ENCODE assay signal across 27 mouse cellular contexts in the genomic region with DNA sequence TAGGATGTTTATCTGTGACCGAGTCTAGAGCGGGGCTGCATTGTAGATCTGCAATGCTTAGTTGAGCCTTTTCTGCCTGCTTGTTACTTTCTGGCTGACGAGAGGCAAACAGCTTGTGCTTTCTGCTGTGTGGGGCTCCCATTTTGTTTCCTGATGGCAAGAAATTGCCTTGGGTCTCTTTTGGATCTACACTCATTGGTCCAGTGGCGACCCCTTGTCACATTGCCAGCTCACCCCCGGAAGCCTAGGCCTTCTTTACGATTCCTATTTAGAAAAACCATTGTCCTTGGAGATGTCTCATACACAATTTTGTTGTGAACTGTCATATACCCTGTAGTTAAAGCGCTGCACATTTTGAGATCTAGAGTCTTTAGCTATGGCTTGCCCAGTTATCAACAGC. TPM values are rescaled to one million over a fixed set of nuclear protein-coding genes. Genes with fewer than 3 reads are reported as not detected.
"Had no signal": no experiment of that assay in that cellular context is flagged by ENCODE, and none has a peak within 500 bp of the region (broad histone marks: within the 10 kb centered on the region; RNA-seq: fewer than 3 reads in every experiment).

No protein-coding gene starts in this region.

- DNase-seq: heart, postnatal 10 days; heart, postnatal 14 days; heart, postnatal 36 days; heart, postnatal 4 days; kidney, adult 11 months; kidney, adult 18-20 months; kidney, adult 2 months; kidney, adult 8-10 months; kidney, adult 9 months; kidney, postnatal 10 days; kidney, postnatal 14 days; kidney, postnatal 25 days; kidney, postnatal 36 days; kidney, postnatal 4 days; layer of hippocampus, adult 9-11 months; layer of hippocampus, postnatal 36 days had no signal

RNA-seq across cellular contexts. Expression of a gene that starts 4.2 kb away (rescaled TPM):
- total RNA-seq: heart, postnatal 10 days; heart, postnatal 14 days; heart, postnatal 25 days; heart, postnatal 36 days; heart, postnatal 4 days; hematopoietic stem cell, adult 5-6 weeks; hindbrain, postnatal 0 days; layer of hippocampus, adult 18-20 months; layer of hippocampus, adult 2 months; layer of hippocampus, adult 8-10 months; layer of hippocampus, postnatal 10 days; layer of hippocampus, postnatal 14 days; layer of hippocampus, postnatal 25 days; layer of hippocampus, postnatal 36 days; left cerebral cortex, adult 2 months; left cerebral cortex, adult 8-10 months had no signal
